Mouse (Mus musculus): ENCODE measurements around the gene Spon1. TPM values are rescaled to one million over a fixed set of nuclear protein-coding genes. Genes with fewer than 3 reads are reported as not detected.

Gene Spon1
- total and polyA plus RNA-seq, 3 experiments = 8.3 to 11.8 (median 11.5) TPM

GRCm38 (mm10) chr7:114068956-114069533 lies 303.2 kb downstream of the Spon1 start:
- Histone ChIP-seq H3K4me3 (no peak overlapping the region), H3K27ac (no peak overlapping the region), H3K9ac (ENCODE audit: low read depth, low read length) (no peak overlapping the region), H3K4me1 (ENCODE audit: control insufficient read depth, insufficient read depth, low read length) (peaks cover 13% of the 10 kb centered on the region), H3K27me3 (ENCODE audit: control insufficient read depth, insufficient read depth, low read length) (no peaks in the 10 kb centered on the region), H3K79me2 (replicated peaks; ENCODE audit: control insufficient read depth, insufficient read depth, low read length) (peaks cover 4% of the 10 kb centered on the region; the same call in 1 of the 2 replicates), H3K36me3 (ENCODE audit: control insufficient read depth, insufficient read depth, low read length) (no peaks in the 10 kb centered on the region)
- WGBS = 85% methylated on average over 11 of the region's 11 CpGs
- TF ChIP-seq CTCF (IDR thresholded peaks at IDR 0.05) (no peak), POLR2A (IDR thresholded peaks at IDR 0.05; ENCODE audit: insufficient read depth, low read depth, low read length) (no peak), EP300 (IDR thresholded peaks at IDR 0.05; ENCODE audit: insufficient read depth, low read depth, low read length) (no peak)
- intact Hi-C loops (cut with DNase I) = loop anchor here (5.0 kb wide), 1 partner anchor 48 kb away; the partner anchor contains the start of gene Rras2
- no peak for DNase-seq

DNA sequence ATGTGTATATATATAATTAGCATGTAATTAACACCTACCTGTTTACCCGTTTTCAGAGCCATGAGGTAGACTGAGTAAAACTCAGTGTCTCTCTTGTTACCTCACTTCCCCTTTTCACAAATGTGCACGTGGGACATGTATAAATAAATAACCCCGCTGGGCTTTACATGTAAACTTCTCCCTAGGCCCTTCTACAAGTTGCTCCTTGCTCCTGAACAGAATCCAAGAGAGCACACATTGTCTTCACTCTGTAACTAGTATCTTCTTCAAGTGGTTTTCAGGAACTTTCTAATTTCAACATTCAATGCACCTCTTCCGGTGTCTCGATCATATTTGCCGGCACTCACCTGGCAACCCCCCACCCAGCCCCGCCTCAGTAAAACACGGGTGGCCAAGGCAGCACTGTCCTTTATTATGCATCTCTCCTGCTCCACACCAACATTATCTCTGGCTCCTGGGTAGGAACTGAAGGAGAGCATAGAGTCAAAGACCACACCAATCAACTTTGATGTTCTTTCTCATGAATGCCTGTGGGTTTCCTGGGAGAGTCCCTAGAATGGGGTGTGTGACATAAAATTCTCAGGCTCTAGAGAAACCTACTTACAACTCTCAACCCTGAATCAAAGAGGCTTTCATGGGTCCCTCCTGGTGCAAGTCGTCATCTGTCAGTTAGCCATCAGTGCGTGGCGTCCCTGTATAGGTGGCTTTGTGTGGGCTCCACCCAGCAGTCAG lies 304.1 kb downstream of the Spon1 start:
- peaks cover 4% of the 10 kb centered on the region; the same call in 1 of the 2 replicates for H3K79me2 ChIP-seq (replicated peaks; ENCODE audit: control insufficient read depth, insufficient read depth, low read length)
- H3K27me3 ChIP-seq (ENCODE audit: control insufficient read depth, insufficient read depth, low read length) = no peaks in the 10 kb centered on the region
- TF ChIP-seq EP300 (IDR thresholded peaks at IDR 0.05; ENCODE audit: insufficient read depth, low read depth, low read length) (no peak), CTCF (IDR thresholded peaks at IDR 0.05) (no peak), POLR2A (IDR thresholded peaks at IDR 0.05; ENCODE audit: insufficient read depth, low read depth, low read length) (no peak)
- H3K4me1 ChIP-seq (ENCODE audit: control insufficient read depth, insufficient read depth, low read length) = peaks cover 8% of the 10 kb centered on the region
- DNase-seq = no peak
- H3K27ac ChIP-seq = no peak overlapping the region
- H3K36me3 ChIP-seq (ENCODE audit: control insufficient read depth, insufficient read depth, low read length) = no peaks in the 10 kb centered on the region
- 77% methylated on average over 11 of the region's 11 CpGs for WGBS
- no peak overlapping the region for H3K9ac ChIP-seq (ENCODE audit: low read depth, low read length)
- no peak overlapping the region for H3K4me3 ChIP-seq
- intact Hi-C loops (cut with DNase I) = loop anchor here (5.0 kb wide), 1 partner anchor 47 kb away; the partner anchor contains the start of gene Rras2

DNA sequence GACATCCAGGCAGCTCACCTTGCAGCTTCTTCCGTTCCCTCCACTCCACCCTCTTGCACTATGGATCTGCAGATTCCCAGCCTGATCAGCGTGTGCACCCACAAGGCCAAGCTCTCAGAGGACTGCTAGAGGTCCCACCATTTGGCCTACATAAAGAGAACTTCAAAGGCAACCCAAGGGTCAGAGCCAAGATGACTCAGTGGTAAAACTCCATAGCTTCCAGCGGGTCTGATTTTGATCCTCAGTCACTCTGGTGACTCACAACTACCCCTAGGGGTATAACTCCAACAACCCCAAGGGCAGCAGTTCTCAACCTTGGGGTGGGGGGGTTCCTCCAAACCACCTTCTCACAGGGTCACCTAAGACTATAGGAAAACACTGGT lies 304.7 kb downstream of the Spon1 start:
- no peak for DNase-seq
- peaks cover 8% of the 10 kb centered on the region for H3K4me1 ChIP-seq (ENCODE audit: control insufficient read depth, insufficient read depth, low read length)
- WGBS = 84% methylated on average over 3 of the region's 3 CpGs
- H3K9ac ChIP-seq (ENCODE audit: low read depth, low read length) = no peak overlapping the region
- H3K79me2 ChIP-seq (replicated peaks; ENCODE audit: control insufficient read depth, insufficient read depth, low read length) = peaks cover 4% of the 10 kb centered on the region; the same call in 1 of the 2 replicates
- intact Hi-C loops (cut with DNase I) = no loop called here
- H3K27ac ChIP-seq = no peak overlapping the region
- H3K27me3 ChIP-seq (ENCODE audit: control insufficient read depth, insufficient read depth, low read length) = no peaks in the 10 kb centered on the region
- H3K4me3 ChIP-seq = no peak overlapping the region
- TF ChIP-seq CTCF (IDR thresholded peaks at IDR 0.05) = no peak
- TF ChIP-seq POLR2A (IDR thresholded peaks at IDR 0.05; ENCODE audit: insufficient read depth, low read depth, low read length) = no peak
- TF ChIP-seq EP300 (IDR thresholded peaks at IDR 0.05; ENCODE audit: insufficient read depth, low read depth, low read length) = no peak
- no peaks in the 10 kb centered on the region for H3K36me3 ChIP-seq (ENCODE audit: control insufficient read depth, insufficient read depth, low read length)

- Histone ChIP-seq H3K9ac (ENCODE audit: low read depth, low read length) (no peak overlapping the region), H3K79me2 (replicated peaks; ENCODE audit: control insufficient read depth, insufficient read depth, low read length) (peaks cover 5% of the 10 kb centered on the region), H3K27ac (no peak overlapping the region), H3K4me1 (ENCODE audit: control insufficient read depth, insufficient read depth, low read length) (peaks cover 6% of the 10 kb centered on the region), H3K36me3 (ENCODE audit: control insufficient read depth, insufficient read depth, low read length) (no peaks in the 10 kb centered on the region), H3K27me3 (ENCODE audit: control insufficient read depth, insufficient read depth, low read length) (no peaks in the 10 kb centered on the region), H3K4me3 (no peak overlapping the region)
- intact Hi-C loops (cut with DNase I) = no loop called here
- TF ChIP-seq CTCF (IDR thresholded peaks at IDR 0.05) = no peak
- TF ChIP-seq POLR2A (IDR thresholded peaks at IDR 0.05; ENCODE audit: insufficient read depth, low read depth, low read length) = no peak
- TF ChIP-seq EP300 (IDR thresholded peaks at IDR 0.05; ENCODE audit: insufficient read depth, low read depth, low read length) = no peak
- DNase-seq = no peak
- WGBS = 86% methylated on average over 5 of the region's 5 CpGs
These were observed 305.6 kb downstream of the Spon1 start for GRCm38 (mm10) chr7:114071395-114071794.

DNA sequence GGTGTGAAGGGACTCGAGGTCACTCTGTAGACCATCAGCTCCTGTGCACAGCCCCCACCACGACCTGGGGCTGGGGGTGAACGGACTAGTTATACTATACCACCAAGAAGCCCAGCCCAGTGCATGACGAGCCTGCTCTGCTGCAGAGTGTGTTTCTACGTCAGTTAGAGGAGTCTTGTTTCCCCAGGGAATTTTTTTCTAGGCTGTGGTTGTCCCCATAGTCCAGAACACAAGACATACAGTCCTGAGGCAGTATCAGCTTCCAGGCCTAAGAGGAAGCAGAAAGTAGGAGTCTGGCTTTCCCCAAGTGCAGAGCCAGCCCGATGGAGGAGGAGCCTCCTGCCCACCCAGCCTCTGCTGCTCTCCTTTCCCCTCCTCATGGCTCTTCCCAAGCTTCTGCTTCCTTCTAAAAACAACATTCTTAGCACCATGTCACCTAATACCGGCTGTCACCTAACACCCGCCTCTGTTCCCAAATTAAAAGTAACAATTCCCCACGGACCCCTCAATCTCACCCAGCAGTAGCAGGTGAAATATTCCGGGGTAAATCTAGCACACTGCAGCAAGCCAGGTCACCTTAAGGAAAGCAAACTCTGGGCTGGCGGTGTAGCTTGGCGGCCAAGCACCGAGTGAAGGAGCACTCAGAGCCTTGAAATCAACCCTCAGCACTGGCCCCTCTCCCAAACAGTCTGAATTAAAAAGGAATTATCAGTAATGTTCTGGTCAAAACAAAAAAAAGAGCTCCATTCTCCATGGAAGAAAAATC lies 306.2 kb downstream of the Spon1 start:
- H3K27me3 ChIP-seq (ENCODE audit: control insufficient read depth, insufficient read depth, low read length) = no peaks in the 10 kb centered on the region
- H3K4me3 ChIP-seq = no peak overlapping the region
- H3K27ac ChIP-seq = no peak overlapping the region
- H3K79me2 ChIP-seq (replicated peaks; ENCODE audit: control insufficient read depth, insufficient read depth, low read length) = peaks cover 5% of the 10 kb centered on the region
- TF ChIP-seq CTCF (IDR thresholded peaks at IDR 0.05) = no peak
- no peak for TF ChIP-seq EP300 (IDR thresholded peaks at IDR 0.05; ENCODE audit: insufficient read depth, low read depth, low read length)
- no peak for TF ChIP-seq POLR2A (IDR thresholded peaks at IDR 0.05; ENCODE audit: insufficient read depth, low read depth, low read length)
- H3K36me3 ChIP-seq (ENCODE audit: control insufficient read depth, insufficient read depth, low read length) = no peaks in the 10 kb centered on the region
- intact Hi-C loops (cut with DNase I) = no loop called here
- WGBS = 23% methylated on average over 13 of the region's 13 CpGs
- peaks cover 4% of the 10 kb centered on the region for H3K4me1 ChIP-seq (ENCODE audit: control insufficient read depth, insufficient read depth, low read length)
- H3K9ac ChIP-seq (ENCODE audit: low read depth, low read length) = no peak overlapping the region
- DNase-seq = no peak

Data from heart, adult 2 months (tissue).